Mouse (Mus musculus): Measurements from ENCODE around the gene Frmd3.

DNA sequence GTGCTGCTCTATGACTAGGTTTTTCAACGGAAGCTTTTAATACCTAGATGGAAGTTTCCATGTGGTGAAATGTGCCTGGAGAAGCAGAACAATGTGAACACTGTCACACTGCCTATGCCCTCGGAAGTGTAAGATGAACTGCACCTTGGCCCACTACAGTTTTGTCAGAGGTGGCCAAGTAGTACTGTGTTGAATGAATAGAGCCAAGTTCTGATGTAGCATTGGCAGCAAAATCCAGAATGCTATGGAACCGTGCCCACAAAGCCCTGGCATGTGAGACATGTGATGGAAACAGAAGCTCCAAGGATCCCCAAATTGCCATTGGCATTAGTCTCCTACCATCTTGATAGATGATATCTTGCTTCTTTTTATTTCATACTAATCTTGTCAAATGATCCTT lies 32.8 kb upstream of the Frmd3 start:
- no peak for TF ChIP-seq POLR2A (IDR thresholded peaks at IDR 0.05; ENCODE audit: borderline replicate concordance, low read depth, low read length)
- no peak for TF ChIP-seq CTCF (IDR thresholded peaks at IDR 0.05; ENCODE audit: low read depth, low read length)

All from bone marrow macrophage, adult 2 months (primary cell).